Mouse (Mus musculus): Measurements from ENCODE around the gene Spry2. TPM values are rescaled to one million over a fixed set of nuclear protein-coding genes. Genes with fewer than 3 reads are reported as not detected.

Gene Spry2
- total RNA-seq, 2 experiments from 2014 or later = 28.3 to 29.1 TPM

Other genes starting within 250 kb of the Spry2 start
- gene Trim52, start 209.4 kb upstream of the Spry2 start, total RNA-seq (2021) = not detected